In the genomic region with DNA sequence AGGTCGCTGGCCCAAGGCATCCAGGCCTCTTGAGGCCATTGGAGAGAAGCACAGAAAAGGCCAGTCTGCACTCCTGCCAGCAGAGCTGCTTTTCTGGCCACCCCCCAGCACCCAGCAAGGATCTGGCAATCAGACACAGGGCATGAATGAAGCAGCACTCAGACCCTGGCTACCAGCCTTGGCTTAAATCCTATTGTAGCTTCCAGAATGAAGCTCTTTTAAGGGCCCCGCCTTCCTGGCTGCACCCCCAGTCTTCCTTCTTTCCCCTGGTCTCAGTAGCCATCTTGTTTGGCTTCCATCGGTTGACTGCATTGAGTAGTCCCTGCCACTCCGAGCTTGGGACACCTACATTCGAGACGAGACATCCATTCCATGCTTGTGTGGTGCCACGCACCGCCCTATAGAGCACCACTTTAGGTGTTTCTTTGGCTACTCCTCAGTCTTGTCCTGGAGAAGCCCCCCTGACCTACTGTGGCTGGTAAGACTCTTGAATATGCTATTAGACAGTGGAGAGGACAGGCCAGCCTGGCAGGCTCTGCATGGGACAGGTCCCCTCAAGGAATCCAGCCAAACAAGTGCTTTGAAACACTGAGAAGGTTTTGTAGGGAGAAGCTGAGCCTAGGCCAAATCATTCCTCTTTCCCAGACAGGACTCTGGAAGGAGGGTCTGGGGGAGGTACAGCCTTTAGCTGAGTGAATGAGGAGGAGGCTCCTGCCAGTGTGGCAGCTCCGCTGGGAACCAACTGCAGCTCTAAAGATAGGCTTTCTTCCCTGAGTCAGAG, we compare ENCODE assay signal across 9 mouse cellular contexts. TPM values are rescaled to one million over a fixed set of nuclear protein-coding genes. Genes with fewer than 3 reads are reported as not detected.
DNase-seq lines count a peak whose midpoint lies in the region; ATAC-seq and TF ChIP-seq lines count a peak whose summit lies in the region.
"Had no signal": no experiment of that assay in that cellular context is flagged by ENCODE, and none has a peak within 500 bp of the region (broad histone marks: within the 10 kb centered on the region; RNA-seq: fewer than 3 reads in every experiment).

No protein-coding gene starts in this region.

- no peak for TF ChIP-seq CTCF in lung, adult 2 months (IDR thresholded peaks at IDR 0.05; ENCODE audit: insufficient read depth, low read length)

- peak overlapping the region; percentile 74 for H3K27ac ChIP-seq in midbrain, embryonic 16.5 days (ENCODE audit: low read length)
- H3K27ac ChIP-seq in kidney, embryonic 16.5 days (ENCODE audit: low read length): no peak overlapping the region

- H3K36me3 ChIP-seq in midbrain, embryonic 16.5 days (ENCODE audit: control insufficient read depth, insufficient read depth, low read length): no peaks in the 10 kb centered on the region
- H3K36me3 ChIP-seq in kidney, embryonic 16.5 days (ENCODE audit: insufficient read depth, low read length): 0 out of 2 replicates have a peak, but pooled peaks cover 5% of the 10 kb centered on the region

- no peak overlapping the region for H3K4me3 ChIP-seq in lung, adult 2 months (replicated peaks; ENCODE audit: extremely low read depth, low read depth, low read length)
- no peak overlapping the region for H3K4me3 ChIP-seq in midbrain, embryonic 16.5 days (ENCODE audit: low read depth, low read length)
- no peak overlapping the region for H3K4me3 ChIP-seq in kidney, embryonic 16.5 days (ENCODE audit: low read length)

- H3K4me1 ChIP-seq in lung, adult 2 months (ENCODE audit: control insufficient read depth, insufficient read depth, low read length): no peaks in the 10 kb centered on the region
- peaks cover 2% of the 10 kb centered on the region; the same call in 1 of the 2 replicates for H3K4me1 ChIP-seq in midbrain, embryonic 16.5 days (ENCODE audit: control insufficient read depth, insufficient read depth, low read length)
- H3K4me1 ChIP-seq in kidney, embryonic 16.5 days (ENCODE audit: insufficient read depth, low read length): peaks cover 3% of the 10 kb centered on the region; the same call in 1 of the 2 replicates

- no peak overlapping the region for H3K4me2 ChIP-seq in midbrain, embryonic 16.5 days (ENCODE audit: low read length)
- H3K4me2 ChIP-seq in kidney, embryonic 16.5 days (replicated peaks; ENCODE audit: low read depth, low read length): no peak overlapping the region

- peak; percentile 21 for DNase-seq in lung, postnatal 36 days
- no peak for DNase-seq in lung, adult 2 months
- DNase-seq in cerebellum, postnatal 4 days (ENCODE audit: low spot score in 2 of 2): peak; percentile 85 to 93
- DNase-seq in heart, postnatal 36 days: peak; percentile 58 to 66
- no peak for DNase-seq in liver
- DNase-seq in spleen, adult 12 weeks (ENCODE audit: low spot score): no peak

- no peaks in the 10 kb centered on the region for H3K9me3 ChIP-seq in midbrain, embryonic 16.5 days (replicated peaks; ENCODE audit: control insufficient read depth, low read length, poor library complexity, severe bottlenecking)
- no peaks in the 10 kb centered on the region; the same call in 1 of the 2 replicates for H3K9me3 ChIP-seq in kidney, embryonic 16.5 days (ENCODE audit: low read length)

- no peaks in the 10 kb centered on the region for H3K27me3 ChIP-seq in midbrain, embryonic 16.5 days (ENCODE audit: control insufficient read depth, insufficient read depth, low read depth, low read length)
- H3K27me3 ChIP-seq in kidney, embryonic 16.5 days (ENCODE audit: insufficient read depth, low read length): no peaks in the 10 kb centered on the region

- intact Hi-C loops in heart, postnatal 36 days (cut with DNase I): no loop called here

- ATAC-seq in midbrain, embryonic 16.5 days: peak; percentile 78
- no peak for ATAC-seq in kidney, embryonic 16.5 days (ENCODE audit: low FRiP score, low TSS enrichment)

- H3K9ac ChIP-seq in midbrain, embryonic 16.5 days (ENCODE audit: low read depth, low read length): no peak overlapping the region
- H3K9ac ChIP-seq in kidney, embryonic 16.5 days (replicated peaks; ENCODE audit: low read length): no peak overlapping the region

- WGBS in lung, adult 2 months: 81% methylated on average over 9 of the region's 9 CpGs
- WGBS in midbrain, embryonic 16.5 days: 82% methylated on average over 9 of the region's 9 CpGs
- WGBS in kidney, embryonic 16.5 days: 85% methylated on average over 9 of the region's 9 CpGs

- no peak for TF ChIP-seq POLR2A in lung, adult 2 months (IDR thresholded peaks at IDR 0.05; ENCODE audit: borderline replicate concordance, extremely low read depth, low read depth, low read length)

RNA-seq across cellular contexts. Expression of a gene that starts 3.1 kb away (rescaled TPM):
- 0.98 TPM in 1 of 2 replicates, not detected in the other for polyA plus RNA-seq in lung, adult 2 months (2012; rRNA removed)
- total RNA-seq in heart, postnatal 36 days (2021): not detected
- polyA plus RNA-seq in midbrain, embryonic 16.5 days (2015; fragmentation: Nextera tagmentation; extraction: Ambion mirVana): 1.9 and 2.3 TPM in 2 replicates
- polyA plus RNA-seq in kidney, embryonic 16.5 days (2015; fragmentation: Nextera tagmentation; extraction: Ambion mirVana): 0.44 and 0.64 TPM in 2 replicates
- total RNA-seq: liver, adult 2 months had no signal

RNA-seq across cellular contexts. Expression of a gene that starts 7.8 kb away (rescaled TPM):
- 0.07 TPM in 2 replicates for polyA plus RNA-seq in lung, adult 2 months (2012; rRNA removed)
- not detected for total RNA-seq in heart, postnatal 36 days (2021)
- 0.19 and 0.44 TPM in 2 replicates for polyA plus RNA-seq in midbrain, embryonic 16.5 days (2015; fragmentation: Nextera tagmentation; extraction: Ambion mirVana)
- 0.20 and 0.27 TPM in 2 replicates for polyA plus RNA-seq in kidney, embryonic 16.5 days (2015; fragmentation: Nextera tagmentation; extraction: Ambion mirVana)
- polyA plus RNA-seq: liver, adult 2 months had no signal

RNA-seq across cellular contexts. Expression of a gene that starts 14.9 kb away (rescaled TPM):
- 1.2 and 1.8 TPM in 2 replicates for polyA plus RNA-seq in lung, adult 2 months (2012; rRNA removed)
- under 1 TPM; 0.14 to 0.47 TPM for total RNA-seq in heart, postnatal 36 days (2021)
- polyA plus RNA-seq in midbrain, embryonic 16.5 days (2015; fragmentation: Nextera tagmentation; extraction: Ambion mirVana): 18.5 and 19.9 TPM in 2 replicates
- 2.8 and 3.3 TPM in 2 replicates for polyA plus RNA-seq in kidney, embryonic 16.5 days (2015; fragmentation: Nextera tagmentation; extraction: Ambion mirVana)

RNA-seq across cellular contexts. Expression of a gene that starts 25.9 kb away (rescaled TPM):
- polyA plus RNA-seq in lung, adult 2 months (2012; rRNA removed): 9.8 and 12.6 TPM in 2 replicates
- total RNA-seq in heart, postnatal 36 days (2021): under 1 TPM; 0.61 to 0.73 TPM
- 3.2 and 4.2 TPM in 2 replicates for polyA plus RNA-seq in midbrain, embryonic 16.5 days (2015; fragmentation: Nextera tagmentation; extraction: Ambion mirVana)
- 11.6 and 19.6 TPM in 2 replicates for polyA plus RNA-seq in kidney, embryonic 16.5 days (2015; fragmentation: Nextera tagmentation; extraction: Ambion mirVana)

RNA-seq across cellular contexts. Expression of a gene that starts 59.8 kb away (rescaled TPM):
- 40.8 and 41.3 TPM in 2 replicates for polyA plus RNA-seq in lung, adult 2 months (2012; rRNA removed)
- total RNA-seq in heart, postnatal 36 days (2021): 10 to 100 TPM; 27.8 to 28.3 TPM
- 14.1 and 15.9 TPM in 2 replicates for polyA plus RNA-seq in midbrain, embryonic 16.5 days (2015; fragmentation: Nextera tagmentation; extraction: Ambion mirVana)
- polyA plus RNA-seq in kidney, embryonic 16.5 days (2015; fragmentation: Nextera tagmentation; extraction: Ambion mirVana): 31.8 and 32.9 TPM in 2 replicates

Comparison
In these comparisons a context has a peak if more than half of its experiments do, and no peak if none do; other contexts are left out.
1. DNase-seq: peak in lung, postnatal 36 days (single experiment), cerebellum, postnatal 4 days (2 of 2) and heart, postnatal 36 days (2 of 2); none in lung, adult 2 months (single experiment), liver (single experiment) and spleen, adult 12 weeks (single experiment).